Mouse (Mus musculus) embryonic facial prominence, embryonic 11.5 days (tissue): ENCODE measurements around the gene Serping1. TPM values are rescaled to one million over a fixed set of nuclear protein-coding genes. Genes with fewer than 3 reads are reported as not detected.

Experiments
- ATAC-seq: fragments of 200-750 bp; cut with Nextera tagmentation; replicated peaks from 2 replicates; pipeline ENCODE4 v1.8.0; 2017; ENCODE audit warnings: low read depth; ENCODE audit not compliant: insufficient number of reproducible peaks, low FRiP score, low TSS enrichment
- DNase-seq: peaks from one replicate; pipeline ENCODE4 v3.0.0-alpha.2; 2015; ENCODE audit warnings: low spot score
- H3K27ac ChIP-seq: fragments of 300-500 bp; sonication (generic); replicated peaks from 2 replicates; pipeline ENCODE4 v1.5.1; 2014; ENCODE audit warnings: mild to moderate bottlenecking, low read depth, low read length, control low read depth
- H3K27me3 ChIP-seq: fragments of 300-500 bp; sonication (generic); 2 replicates; pipeline ENCODE4 v1.6.1; 2014; ENCODE audit warnings: mild to moderate bottlenecking, low read length, moderate library complexity, mixed read lengths; ENCODE audit not compliant: control insufficient read depth, insufficient read depth
- H3K36me3 ChIP-seq: fragments of 300-500 bp; sonication (generic); replicated peaks from 2 replicates; pipeline ENCODE4 v1.6.1; 2014; ENCODE audit warnings: low read depth, mild to moderate bottlenecking, low read length, moderate library complexity, mixed read lengths; ENCODE audit not compliant: control insufficient read depth, insufficient read depth
- H3K4me1 ChIP-seq: fragments of 300-500 bp; sonication (generic); 2 replicates; pipeline ENCODE4 v1.6.1; 2014; ENCODE audit warnings: low read length, mixed read lengths; ENCODE audit not compliant: control insufficient read depth, insufficient read depth
- H3K4me2 ChIP-seq: fragments of 300-500 bp; sonication (generic); 2 replicates; pipeline ENCODE4 v1.6.1; 2014; ENCODE audit warnings: low read depth, mild to moderate bottlenecking, control low read depth, low read length, moderate library complexity
- H3K4me3 ChIP-seq: fragments of 300-500 bp; sonication (generic); 2 replicates; pipeline ENCODE4 v1.5.1; 2014; ENCODE audit warnings: low read depth, low read length, control low read depth
- H3K9ac ChIP-seq: fragments of 300-500 bp; sonication (generic); replicated peaks from 2 replicates; pipeline ENCODE4 v1.6.1; 2014; ENCODE audit warnings: mild to moderate bottlenecking, control low read depth, low read length
- H3K9me3 ChIP-seq: fragments of 300-500 bp; sonication (generic); replicated peaks from 2 replicates; pipeline ENCODE4 v1.6.1; 2016; ENCODE audit warnings: mild to moderate bottlenecking, low read length, inconsistent platforms, mixed read lengths; ENCODE audit not compliant: control insufficient read depth
- WGBS: fragments of 180-500 bp; shearing (Covaris S2); extraction: QIAGEN DNeasy Blood & Tissue Kit; methylation state at CpG from one replicate; pipeline ENCODE4 v1.1.7; 2014; 5-methylcytosine and 5-hydroxymethylcytosine counted together
- polyA plus RNA-seq: library from polyadenylated mRNA; unstranded; fragments of >200 nt; fragmentation: Nextera tagmentation; extraction: Ambion mirVana; gene quantifications from 2 replicates; pipeline ENCODE4 v1.2.1, GENCODE M21; 2014

Serping1 gene
- polyA plus RNA-seq, 1 experiment from 2014 or later = 21.0 TPM

DNA sequence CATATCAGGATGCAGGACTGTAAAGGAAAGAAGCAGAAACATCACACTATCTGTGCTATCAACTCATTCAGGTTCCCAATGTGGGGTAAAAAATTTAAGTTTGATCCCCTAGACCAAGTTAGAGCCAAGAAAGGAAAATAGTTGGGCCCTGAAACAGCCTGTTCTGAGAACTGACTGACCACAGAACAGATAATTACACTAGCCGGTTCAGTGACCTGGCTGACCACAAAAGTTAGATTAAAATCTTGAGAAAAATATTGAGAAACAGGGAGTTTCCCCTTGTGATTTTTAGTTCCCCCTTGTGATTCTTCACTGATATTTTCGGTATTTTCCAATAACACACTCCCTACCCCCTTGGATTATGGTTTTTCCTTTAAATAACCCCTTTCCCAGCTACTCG lies 18.6 kb upstream of the Serping1 start:
- no peak for ATAC-seq
- H3K9me3 ChIP-seq = no peaks in the 10 kb centered on the region
- H3K27me3 ChIP-seq = no peaks in the 10 kb centered on the region
- 86% methylated on average over 3 of the region's 3 CpGs for WGBS
- no peak overlapping the region for H3K4me2 ChIP-seq
- H3K4me1 ChIP-seq = no peaks in the 10 kb centered on the region
- no peak overlapping the region for H3K9ac ChIP-seq
- H3K36me3 ChIP-seq = no peaks in the 10 kb centered on the region
- no peak for DNase-seq
- H3K27ac ChIP-seq = no peak overlapping the region
- no peak overlapping the region for H3K4me3 ChIP-seq

- Histone ChIP-seq H3K36me3 (no peaks in the 10 kb centered on the region), H3K9me3 (no peaks in the 10 kb centered on the region), H3K9ac (no peak overlapping the region), H3K4me3 (no peak overlapping the region), H3K4me2 (no peak overlapping the region), H3K27ac (no peak overlapping the region), H3K27me3 (no peaks in the 10 kb centered on the region), H3K4me1 (no peaks in the 10 kb centered on the region)
- DNase-seq (no peak), ATAC-seq (no peak)
- 95% methylated on average over 3 of the region's 3 CpGs for WGBS
These were observed 17.9 kb upstream of the Serping1 start for GRCm38 (mm10) chr2:84793154-84793553.

GRCm38 (mm10) chr2:84792516-84792915 lies 17.3 kb upstream of the Serping1 start:
- H3K4me2 ChIP-seq = no peak overlapping the region
- H3K4me1 ChIP-seq = no peaks in the 10 kb centered on the region
- no peaks in the 10 kb centered on the region for H3K36me3 ChIP-seq
- H3K4me3 ChIP-seq = no peak overlapping the region
- DNase-seq = no peak
- no peak for ATAC-seq
- no peaks in the 10 kb centered on the region for H3K9me3 ChIP-seq
- H3K27me3 ChIP-seq = no peaks in the 10 kb centered on the region
- no peak overlapping the region for H3K9ac ChIP-seq
- no peak overlapping the region for H3K27ac ChIP-seq
- 85% methylated on average over 3 of the region's 3 CpGs for WGBS

- Histone ChIP-seq H3K4me2 (no peak overlapping the region), H3K27me3 (no peaks in the 10 kb centered on the region), H3K9me3 (no peaks in the 10 kb centered on the region), H3K4me1 (no peaks in the 10 kb centered on the region), H3K36me3 (no peaks in the 10 kb centered on the region), H3K27ac (no peak overlapping the region), H3K9ac (no peak overlapping the region), H3K4me3 (no peak overlapping the region)
- ATAC-seq (no peak), DNase-seq (no peak)
- WGBS = 50% methylated on average over 9 of the region's 9 CpGs
These were observed 15.2 kb upstream of the Serping1 start for GRCm38 (mm10) chr2:84790418-84790817.

- 80% methylated on average over 3 of the region's 3 CpGs for WGBS
- no peak overlapping the region for H3K4me2 ChIP-seq
- H3K9me3 ChIP-seq = no peaks in the 10 kb centered on the region
- H3K27me3 ChIP-seq = no peaks in the 10 kb centered on the region
- DNase-seq (no peak), ATAC-seq (no peak)
- H3K9ac ChIP-seq = no peak overlapping the region
- H3K36me3 ChIP-seq = no peaks in the 10 kb centered on the region
- H3K27ac ChIP-seq = no peak overlapping the region
- no peaks in the 10 kb centered on the region for H3K4me1 ChIP-seq
- H3K4me3 ChIP-seq = no peak overlapping the region
These were observed 13.1 kb upstream of the Serping1 start for GRCm38 (mm10) chr2:84788316-84788715.

GRCm38 (mm10) chr2:84783840-84784566 lies 8.8 kb upstream of the Serping1 start:
- Histone ChIP-seq H3K27ac (no peak overlapping the region), H3K36me3 (no peaks in the 10 kb centered on the region), H3K27me3 (no peaks in the 10 kb centered on the region), H3K4me3 (no peak overlapping the region), H3K9me3 (no peaks in the 10 kb centered on the region), H3K4me2 (no peak overlapping the region), H3K4me1 (no peaks in the 10 kb centered on the region), H3K9ac (no peak overlapping the region)
- no peak for DNase-seq
- no peak for ATAC-seq
- WGBS = 88% methylated on average over 3 of the region's 3 CpGs

DNA sequence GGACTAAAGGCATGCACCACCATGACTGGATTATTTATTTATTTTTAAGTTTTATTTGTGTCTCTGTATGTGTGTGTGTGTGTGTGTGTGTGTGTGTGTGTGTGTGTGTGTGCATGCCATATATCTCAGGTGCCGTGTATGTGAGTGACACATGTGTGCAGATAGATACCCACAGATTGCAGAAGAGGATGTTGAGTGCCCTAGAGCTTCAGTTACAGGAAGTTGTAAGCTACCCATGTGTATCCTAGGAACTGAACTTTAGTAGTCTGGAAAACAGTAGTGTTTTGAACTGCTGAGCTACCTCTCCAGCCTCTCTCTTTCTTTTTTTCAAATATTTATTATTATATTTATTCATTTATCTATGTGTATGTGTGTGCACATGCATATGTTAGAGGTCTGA lies 8.1 kb upstream of the Serping1 start:
- WGBS = 81% methylated on average over 1 of the region's 1 CpGs
- DNase-seq (no peak), ATAC-seq (no peak)
- no peak overlapping the region for H3K27ac ChIP-seq
- H3K4me2 ChIP-seq = no peak overlapping the region
- H3K4me1 ChIP-seq = no peaks in the 10 kb centered on the region
- no peaks in the 10 kb centered on the region for H3K27me3 ChIP-seq
- H3K9ac ChIP-seq = no peak overlapping the region
- no peaks in the 10 kb centered on the region for H3K36me3 ChIP-seq
- H3K4me3 ChIP-seq = no peak overlapping the region
- H3K9me3 ChIP-seq = no peaks in the 10 kb centered on the region

- no peaks in the 10 kb centered on the region for H3K27me3 ChIP-seq
- H3K4me2 ChIP-seq = no peak overlapping the region
- ATAC-seq (no peak), DNase-seq (peak; percentile 25)
- no peaks in the 10 kb centered on the region for H3K9me3 ChIP-seq
- no peak overlapping the region for H3K27ac ChIP-seq
- no peak overlapping the region for H3K4me3 ChIP-seq
- 60% methylated on average over 6 of the region's 6 CpGs for WGBS
- no peaks in the 10 kb centered on the region for H3K36me3 ChIP-seq
- H3K4me1 ChIP-seq = peaks cover under 1% of the 10 kb centered on the region; the same call in 1 of the 2 replicates
- no peak overlapping the region for H3K9ac ChIP-seq
These were observed 4.0 kb upstream of the Serping1 start for GRCm38 (mm10) chr2:84779210-84779609.
